ENCODE assay signal across 14 mouse cellular contexts in genomic region chr5:101713064-101713613, GRCm38 (mm10). TPM values are rescaled to one million over a fixed set of nuclear protein-coding genes. Genes with fewer than 3 reads are reported as not detected.
A peak's percentile ranks its signal among the peaks of the same experiment; 100 is the strongest.
DNase-seq lines count a peak whose midpoint lies in the region; ATAC-seq and TF ChIP-seq lines count a peak whose summit lies in the region.
"Had no signal": no experiment of that assay in that cellular context is flagged by ENCODE, and none has a peak within 500 bp of the region (broad histone marks: within the 10 kb centered on the region; RNA-seq: fewer than 3 reads in every experiment).

No protein-coding gene starts in this region.

- TF ChIP-seq EP300 in liver, embryonic 14.5 days (IDR thresholded peaks at IDR 0.05; ENCODE audit: low read depth): no peak

- peak; percentile 17; the same call in 1 of the 2 replicates for TF ChIP-seq CTCF in liver, embryonic 14.5 days (IDR thresholded peaks at IDR 0.05; ENCODE audit: low read depth)
- TF ChIP-seq CTCF in bone marrow, adult 2 months (IDR thresholded peaks at IDR 0.05; ENCODE audit: control insufficient read depth, insufficient read depth, low read length): peak; percentile 18; the same call in 1 of the 2 replicates

- H3K27me3 ChIP-seq in liver, embryonic 14.5 days (ENCODE audit: control insufficient read depth, insufficient read depth, low read length): no peaks in the 10 kb centered on the region
- no peaks in the 10 kb centered on the region for H3K27me3 ChIP-seq in liver, embryonic 11.5 days (replicated peaks; ENCODE audit: control insufficient read depth, insufficient read depth, low read length)
- H3K27me3 ChIP-seq: hindbrain, embryonic 15.5 days; lung, embryonic 15.5 days had no signal

- no peak overlapping the region for H3K4me2 ChIP-seq in liver, embryonic 14.5 days (ENCODE audit: low read depth)
- no peak overlapping the region for H3K4me2 ChIP-seq in liver, embryonic 11.5 days
- H3K4me2 ChIP-seq: hindbrain, embryonic 15.5 days; lung, embryonic 15.5 days had no signal

- H3K27ac ChIP-seq in liver, embryonic 14.5 days: no peak overlapping the region
- H3K27ac ChIP-seq in liver, embryonic 11.5 days (ENCODE audit: low read depth, low read length): no peak overlapping the region
- no peak overlapping the region for H3K27ac ChIP-seq in bone marrow, adult 2 months (ENCODE audit: control insufficient read depth, insufficient read depth, low read depth, low read length, poor library complexity)
- H3K27ac ChIP-seq: heart, embryonic 10.5 days; hindbrain, embryonic 15.5 days; lung, embryonic 15.5 days had no signal

- no peaks in the 10 kb centered on the region for H3K4me1 ChIP-seq in liver, embryonic 14.5 days (replicated peaks; ENCODE audit: control insufficient read depth in 2 of 2, insufficient read depth in 2 of 2, low read length in 1 of 2)
- H3K4me1 ChIP-seq in liver, embryonic 11.5 days (replicated peaks; ENCODE audit: control insufficient read depth, insufficient read depth, low read length): no peaks in the 10 kb centered on the region
- H3K4me1 ChIP-seq in bone marrow, adult 2 months (ENCODE audit: control insufficient read depth, insufficient read depth, low read length): no peaks in the 10 kb centered on the region
- H3K4me1 ChIP-seq: heart, embryonic 10.5 days; hindbrain, embryonic 15.5 days; lung, embryonic 15.5 days had no signal

- ATAC-seq in liver, embryonic 14.5 days (ENCODE audit: insufficient read depth): no peak
- no peak for ATAC-seq in liver, embryonic 11.5 days (replicated peaks; ENCODE audit: low FRiP score)
- ATAC-seq: forebrain, embryonic 14.5 days had no signal

- TF ChIP-seq POLR2A in bone marrow, adult 2 months (IDR thresholded peaks at IDR 0.05; ENCODE audit: borderline replicate concordance, control insufficient read depth, low read depth, low read length): no peak

- peak; percentile 5 to 15 for DNase-seq in cerebellum, postnatal 14 days
- no peak for DNase-seq in cerebellum, adult 9-10 months
- no peak for DNase-seq in liver, embryonic 14.5 days (ENCODE audit: low read depth in 3 of 3, low spot score in 3 of 3)
- no peak for DNase-seq in liver, embryonic 11.5 days (ENCODE audit: low spot score)
- DNase-seq in kidney, postnatal 36 days: peak; percentile 33 to 61
- DNase-seq in spleen, postnatal 14 days (ENCODE audit: low spot score in 2 of 2): no peak
- no peak for DNase-seq in ovary, postnatal 14 days (ENCODE audit: low spot score)

- no peaks in the 10 kb centered on the region for H3K36me3 ChIP-seq in liver, embryonic 14.5 days (replicated peaks; ENCODE audit: control insufficient read depth, insufficient read depth, low read depth)
- no peaks in the 10 kb centered on the region for H3K36me3 ChIP-seq in liver, embryonic 11.5 days (ENCODE audit: control insufficient read depth, insufficient read depth, low read length)
- H3K36me3 ChIP-seq: heart, embryonic 10.5 days; hindbrain, embryonic 15.5 days; lung, embryonic 15.5 days had no signal

- H3K9me3 ChIP-seq in liver, embryonic 14.5 days (ENCODE audit: control insufficient read depth, low read length): no peaks in the 10 kb centered on the region
- H3K9me3 ChIP-seq in liver, embryonic 11.5 days (ENCODE audit: control insufficient read depth, low read length): no peaks in the 10 kb centered on the region
- H3K9me3 ChIP-seq: heart, embryonic 10.5 days; hindbrain, embryonic 15.5 days; lung, embryonic 15.5 days had no signal

- H3K4me3 ChIP-seq in liver, embryonic 14.5 days (ENCODE audit: insufficient read depth in 1 of 2, low read depth in 2 of 2, low read length in 2 of 2): no peak overlapping the region
- no peak overlapping the region for H3K4me3 ChIP-seq in liver, embryonic 11.5 days (ENCODE audit: low read depth, low read length)
- no peak overlapping the region for H3K4me3 ChIP-seq in bone marrow, adult 2 months (replicated peaks; ENCODE audit: control insufficient read depth, low read depth, low read length)
- H3K4me3 ChIP-seq: heart, embryonic 10.5 days; hindbrain, embryonic 15.5 days; lung, embryonic 15.5 days had no signal

- WGBS in liver, embryonic 14.5 days (ENCODE audit: insufficient replicate concordance): 68% methylated on average over 6 of the region's 6 CpGs
- 80% methylated on average over 6 of the region's 6 CpGs for WGBS in liver, embryonic 11.5 days
- WGBS in bone marrow, adult 2 months: 82% methylated on average over 6 of the region's 6 CpGs

- no peak overlapping the region for H3K9ac ChIP-seq in liver, embryonic 14.5 days (replicated peaks)
- H3K9ac ChIP-seq in liver, embryonic 11.5 days (ENCODE audit: low read depth, low read length): no peak overlapping the region
- H3K9ac ChIP-seq: hindbrain, embryonic 15.5 days; lung, embryonic 15.5 days had no signal

RNA-seq across cellular contexts. Expression of gene Nkx6-1, which starts 48.3 kb away (rescaled TPM):
- polyA plus RNA-seq in liver, embryonic 14.5 days (2012; rRNA removed): 0.01 TPM in 2 replicates
- not detected in 2 replicates for polyA plus RNA-seq in liver, embryonic 14.5 days (2014; fragmentation: Nextera tagmentation; extraction: Ambion mirVana)
- polyA plus RNA-seq in liver, embryonic 11.5 days (2014; fragmentation: Nextera tagmentation; extraction: Ambion mirVana): 0.37 and 0.60 TPM in 2 replicates
- not detected in 2 replicates for polyA plus RNA-seq in bone marrow, adult 2 months (2011; ENCODE audit: insufficient read depth, insufficient read length, low replicate concordance, missing spikeins)
- polyA plus RNA-seq: C2C12; spleen, adult 2 months had no signal

RNA-seq across cellular contexts. Expression of gene Cds1, which starts 51.8 kb away (rescaled TPM):
- polyA plus RNA-seq in liver, embryonic 14.5 days (2012; rRNA removed): 0.23 and 0.34 TPM in 2 replicates
- polyA plus RNA-seq in liver, embryonic 14.5 days (2014; fragmentation: Nextera tagmentation; extraction: Ambion mirVana): 0.29 and 0.44 TPM in 2 replicates
- 0.23 and 0.36 TPM in 2 replicates for polyA plus RNA-seq in liver, embryonic 11.5 days (2014; fragmentation: Nextera tagmentation; extraction: Ambion mirVana)
- 1.4 and 1.5 TPM in 2 replicates for polyA plus RNA-seq in bone marrow, adult 2 months (2011; ENCODE audit: insufficient read depth, insufficient read length, low replicate concordance, missing spikeins)
- polyA plus RNA-seq: C2C12 had no signal

Comparison
In these comparisons a context has a peak if more than half of its experiments do, and no peak if none do; other contexts are left out.
1. DNase-seq: peak in cerebellum, postnatal 14 days (2 of 2) and kidney, postnatal 36 days (2 of 2); none in cerebellum, adult 9-10 months (single experiment), liver, embryonic 14.5 days (0 of 3), liver, embryonic 11.5 days (single experiment), spleen, postnatal 14 days (0 of 2) and ovary, postnatal 14 days (single experiment).